Mouse (Mus musculus): Measurements from ENCODE around the gene Dpf1.

Gene Dpf1

GRCm38 (mm10) chr7:29338351-29338919 is 34.7 kb downstream of the Dpf1 start:
- CTCF ChIA-PET: no interaction called here

- CTCF ChIA-PET: no interaction called here
Observed at GRCm38 (mm10) chr7:29338984-29339679, 35.4 kb downstream of the Dpf1 start.

DNA sequence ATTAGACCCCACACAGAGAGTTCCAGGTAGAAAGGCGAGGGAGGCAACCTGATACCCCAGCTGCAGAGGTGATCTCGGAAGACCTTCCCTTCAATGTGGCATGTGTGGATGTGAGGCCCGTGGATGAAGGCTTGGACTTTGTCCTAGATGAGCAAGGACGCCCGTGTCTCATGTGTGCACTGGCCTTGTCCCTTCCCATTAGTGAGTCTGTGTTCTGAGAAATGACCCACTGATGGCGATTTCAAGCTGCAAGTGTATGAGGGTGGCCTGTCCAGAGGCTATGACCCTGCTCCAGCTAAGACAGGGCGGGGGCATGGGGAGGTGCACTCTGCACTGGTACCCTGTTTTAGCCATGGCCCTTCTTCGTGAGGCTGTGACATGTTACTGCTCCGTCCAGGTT is 36.5 kb downstream of the Dpf1 start:
- CTCF ChIA-PET: no interaction called here

GRCm38 (mm10) chr7:29340838-29341237 is 37.1 kb downstream of the Dpf1 start:
- CTCF ChIA-PET: no interaction called here

DNA sequence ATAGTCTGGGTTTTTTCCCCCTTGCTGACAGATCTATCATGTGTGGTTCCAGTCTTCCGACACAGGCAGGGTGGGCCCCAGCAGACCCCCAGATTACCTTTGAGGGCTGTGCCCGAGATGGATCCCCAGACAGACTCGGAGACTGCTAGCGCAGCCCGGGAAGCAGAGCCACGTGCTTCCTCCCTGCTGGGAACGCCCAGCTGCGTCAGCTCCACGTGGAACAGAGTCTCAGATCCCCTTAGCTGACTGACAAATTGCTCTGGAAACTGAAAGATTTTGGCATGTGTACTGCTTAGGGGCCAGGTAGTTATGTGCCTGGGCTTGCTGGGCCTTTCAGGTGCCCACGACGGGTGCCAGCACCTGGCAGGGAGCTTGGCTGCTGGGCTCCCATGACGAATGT is 38.0 kb downstream of the Dpf1 start:
- CTCF ChIA-PET: no interaction called here

GRCm38 (mm10) chr7:29342489-29343092 is 38.8 kb downstream of the Dpf1 start:
- CTCF ChIA-PET: no interaction called here

GRCm38 (mm10) chr7:29343746-29344145 is 40.0 kb downstream of the Dpf1 start:
- CTCF ChIA-PET: no interaction called here

- CTCF ChIA-PET: no interaction called here
Observed at GRCm38 (mm10) chr7:29345534-29345933, 41.8 kb downstream of the Dpf1 start.

DNA sequence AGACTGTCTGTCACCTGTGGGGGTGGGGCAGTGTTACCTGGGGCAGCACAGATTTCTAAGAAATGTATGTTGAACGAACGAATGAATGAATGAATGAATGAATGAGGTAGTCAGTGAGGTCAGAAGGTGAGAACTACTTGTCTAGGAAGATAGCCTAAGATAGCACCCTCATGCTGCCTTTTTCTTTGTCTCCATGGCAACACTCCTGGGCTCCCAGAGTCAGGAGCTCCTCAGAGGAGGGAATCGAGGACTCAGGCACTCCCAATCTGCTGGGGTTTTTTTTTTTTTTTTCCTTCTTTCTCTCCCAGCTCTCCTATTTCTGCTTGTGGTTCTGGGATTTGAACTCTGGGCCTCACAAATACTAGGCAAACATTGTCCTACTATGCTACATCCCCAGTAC is 42.5 kb downstream of the Dpf1 start:
- CTCF ChIA-PET: no interaction called here

DNA sequence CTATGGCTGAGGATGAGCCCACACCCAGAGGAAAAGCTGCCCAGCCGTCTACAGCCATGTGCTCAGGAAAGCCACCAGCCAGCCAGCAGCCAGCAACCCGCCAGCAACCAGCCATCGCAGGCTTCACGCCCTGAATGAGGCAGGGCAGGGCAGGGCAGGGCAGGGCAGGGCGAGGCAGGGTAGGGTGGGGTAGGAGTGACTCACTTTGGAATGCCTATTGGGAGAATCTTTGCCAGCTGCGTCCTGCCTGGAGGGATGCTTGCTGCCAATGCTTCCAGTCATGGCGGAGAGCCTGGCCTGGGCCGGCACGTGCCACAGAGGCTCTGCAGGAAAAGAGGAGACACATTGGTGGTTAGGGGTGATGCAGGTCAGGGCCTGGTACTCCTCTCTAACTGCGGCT is 46.7 kb downstream of the Dpf1 start:
- CTCF ChIA-PET: no interaction called here

- CTCF ChIA-PET: no interaction called here
Observed at GRCm38 (mm10) chr7:29352246-29352645, 48.5 kb downstream of the Dpf1 start.

- CTCF ChIA-PET: no interaction called here
Observed at GRCm38 (mm10) chr7:29354161-29354560, 50.4 kb downstream of the Dpf1 start.

DNA sequence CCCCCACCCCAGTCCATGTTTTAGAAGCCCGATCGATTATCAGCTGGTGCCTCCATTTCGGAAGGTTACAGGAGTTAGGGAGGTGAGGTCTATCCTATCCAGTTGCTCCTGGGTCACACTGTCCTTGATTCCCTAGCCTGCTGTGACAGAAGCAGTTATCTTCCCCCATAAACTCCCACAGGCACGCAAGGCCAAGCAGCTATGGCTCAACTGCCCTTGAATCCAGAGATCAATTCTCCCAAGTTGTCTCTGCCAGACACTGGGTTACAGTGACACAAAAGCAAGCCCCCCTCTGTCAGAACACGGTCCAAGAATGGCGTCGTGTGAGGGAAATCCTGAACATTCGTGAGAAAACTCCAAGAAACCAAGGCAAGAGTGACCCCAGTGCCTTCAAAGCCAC is 51.7 kb downstream of the Dpf1 start:
- CTCF ChIA-PET: no interaction called here

DNA sequence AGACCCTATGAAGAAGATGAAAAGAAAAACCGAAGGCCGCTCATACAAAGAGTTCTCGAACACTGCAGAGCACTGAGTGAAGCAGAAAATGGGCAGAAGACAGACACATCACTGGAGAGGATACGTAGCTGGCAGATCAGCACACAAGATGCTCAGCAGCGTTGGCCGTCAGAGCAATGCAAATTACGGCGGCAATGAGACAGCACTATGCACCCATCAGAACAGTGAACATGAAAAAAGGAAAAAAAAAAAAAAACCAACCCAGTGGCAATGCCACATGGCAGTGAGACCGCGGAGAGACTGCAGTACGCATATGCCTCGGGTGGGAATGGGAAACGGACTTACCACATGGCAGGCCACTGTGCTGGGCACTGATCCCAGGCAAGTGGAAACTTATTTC is 57.7 kb downstream of the Dpf1 start:
- CTCF ChIA-PET: no interaction called here

GRCm38 (mm10) chr7:29364052-29364451 is 60.3 kb downstream of the Dpf1 start:
- CTCF ChIA-PET: no interaction called here

GRCm38 (mm10) chr7:29367166-29368003 is 63.6 kb downstream of the Dpf1 start:
- CTCF ChIA-PET: no interaction called here
